Mouse (Mus musculus) midbrain, postnatal 0 days (tissue): ENCODE results near the gene Slc6a4. TPM values are rescaled to one million over a fixed set of nuclear protein-coding genes. Genes with fewer than 3 reads are reported as not detected.

ENCODE experiments used
- ATAC-seq: fragments of 200-750 bp; cut with Nextera tagmentation; 2 replicates; pipeline ENCODE4 v1.8.0; 2017; ENCODE audit warnings: moderate number of reproducible peaks, mild to moderate bottlenecking, moderate TSS enrichment, moderate library complexity; ENCODE audit not compliant: low FRiP score
- DNase-seq: peaks from one replicate; pipeline ENCODE4 v3.0.0-alpha.2; 2015; ENCODE audit warnings: low spot score
- H3K27ac ChIP-seq: fragments of 300-500 bp; sonication (generic); 2 replicates; pipeline ENCODE4 v1.5.1; 2014; ENCODE audit warnings: low read depth, mild to moderate bottlenecking, low read length, mixed read lengths
- H3K27me3 ChIP-seq: fragments of 300-500 bp; sonication (generic); 2 replicates; pipeline ENCODE4 v1.6.1; 2014; ENCODE audit warnings: low read length, control low read depth, mixed read lengths; ENCODE audit not compliant: insufficient read depth
- H3K36me3 ChIP-seq: fragments of 300-500 bp; sonication (generic); 2 replicates; pipeline ENCODE4 v1.6.1; 2014; ENCODE audit warnings: low read length, control low read depth, mixed read lengths; ENCODE audit not compliant: insufficient read depth
- H3K4me1 ChIP-seq: fragments of 300-500 bp; sonication (generic); 2 replicates; pipeline ENCODE4 v1.6.1; 2014; ENCODE audit warnings: mild to moderate bottlenecking, control low read depth, antibody characterized with exemption, low read length, mixed read lengths; ENCODE audit not compliant: insufficient read depth
- H3K4me2 ChIP-seq: fragments of 300-500 bp; sonication (generic); 2 replicates; pipeline ENCODE4 v1.6.1; 2014; ENCODE audit warnings: low read depth, mild to moderate bottlenecking, low read length, mixed read lengths; ENCODE audit not compliant: poor library complexity, severe bottlenecking
- H3K4me3 ChIP-seq: fragments of 300-500 bp; sonication (generic); 2 replicates; pipeline ENCODE4 v1.5.1; 2014; ENCODE audit warnings: low read depth, mild to moderate bottlenecking, low read length, moderate library complexity
- H3K9ac ChIP-seq: fragments of 300-500 bp; sonication (generic); replicated peaks from 2 replicates; pipeline ENCODE4 v1.6.1; 2014; ENCODE audit warnings: mild to moderate bottlenecking, low read length, moderate library complexity, mixed read lengths; ENCODE audit not compliant: poor library complexity, severe bottlenecking
- H3K9me3 ChIP-seq: fragments of 300-500 bp; sonication (generic); 2 replicates; pipeline ENCODE4 v1.6.1; 2016; ENCODE audit warnings: low read length, control low read depth
- CTCF ChIP-seq: IDR thresholded peaks from 2 replicates; pipeline ENCODE4 v1.5.1; 2016; ENCODE audit warnings: antibody characterized with exemption, mild to moderate bottlenecking
- WGBS: fragments of 180-500 bp; shearing (Covaris S2); extraction: QIAGEN DNeasy Blood & Tissue Kit; methylation state at CpG from one replicate; pipeline ENCODE4 v1.1.7; 2014; 5-methylcytosine and 5-hydroxymethylcytosine counted together
- polyA plus RNA-seq: library from polyadenylated mRNA; unstranded; fragments of >200 nt; fragmentation: Nextera tagmentation; extraction: Ambion mirVana; gene quantifications from 2 replicates; pipeline ENCODE4 v1.2.1, GENCODE M21; 2015
- total RNA-seq: library from RNA; depleted of rRNA; stranded (reverse); fragments of >200 nt; gene quantifications from 2 replicates; pipeline ENCODE4 v1.2.3, GENCODE M21; 2014

Slc6a4 gene
- total and polyA plus RNA-seq, 2 experiments from 2014 or later: 9.9 to 27.6 TPM

DNA sequence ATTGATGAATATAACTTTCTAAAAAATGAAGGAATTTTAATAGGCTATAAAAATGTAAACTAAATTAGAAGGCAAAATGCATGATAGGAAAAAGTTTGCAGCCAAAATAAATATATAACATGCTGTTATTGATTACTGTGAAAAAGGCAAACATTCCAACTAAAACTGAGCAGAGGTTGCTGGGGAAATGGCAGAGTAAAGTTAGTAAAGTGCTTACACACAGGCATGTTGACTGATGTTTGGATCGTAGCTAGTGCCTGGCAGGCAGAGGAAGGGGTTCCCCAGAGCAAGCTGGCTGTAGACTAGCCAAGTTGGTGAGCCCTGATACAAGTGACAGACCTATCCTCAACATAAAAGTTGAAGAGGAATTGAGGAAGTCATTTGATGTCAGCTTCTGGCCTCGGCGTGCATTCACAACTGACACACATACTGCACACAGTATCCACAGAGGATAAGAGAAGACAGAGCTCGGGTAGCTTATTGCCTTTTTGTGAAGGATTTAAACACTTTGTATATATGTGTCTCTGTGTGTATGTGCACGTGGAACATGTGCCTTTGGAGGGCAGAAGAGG, 16.7 kb upstream of the Slc6a4 start:
- Histone ChIP-seq H3K4me2 (no peak overlapping the region), H3K27me3 (no peaks in the 10 kb centered on the region)
- WGBS: 91% methylated on average over 5 of the region's 5 CpGs

DNA sequence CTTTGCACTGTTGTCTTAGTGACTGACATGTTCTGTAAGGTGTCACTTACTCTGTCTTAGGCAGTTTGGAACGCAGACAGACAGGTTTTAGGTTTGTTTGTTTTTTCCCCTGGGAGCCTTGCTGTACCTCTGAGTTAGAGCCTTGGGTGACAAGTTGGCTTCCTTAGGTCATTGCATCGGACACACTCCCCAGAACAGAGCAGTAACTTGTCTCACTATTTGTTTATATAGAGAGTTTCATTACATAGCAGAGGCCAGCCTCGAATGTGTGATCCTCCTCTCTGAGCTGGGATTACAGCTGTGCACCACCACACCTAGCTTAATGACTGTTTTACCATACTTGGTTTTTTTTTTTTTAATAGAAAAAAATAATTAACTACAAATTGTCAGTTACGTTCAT, 16.0 kb upstream of the Slc6a4 start:
- no peak for ATAC-seq
- Histone ChIP-seq H3K4me1 (no peaks in the 10 kb centered on the region), H3K4me2 (no peak overlapping the region), H3K9me3 (no peaks in the 10 kb centered on the region), H3K27me3 (no peaks in the 10 kb centered on the region), H3K9ac (no peak overlapping the region), H3K27ac (no peak overlapping the region), H3K4me3 (no peak overlapping the region), H3K36me3 (peaks cover 58% of the 10 kb centered on the region)
- DNase-seq: no peak
- WGBS: 94% methylated on average over 4 of the region's 4 CpGs
- TF ChIP-seq CTCF: no peak

More for the DNA sequence above, 16.7 kb upstream of the Slc6a4 start:
- Histone ChIP-seq H3K4me3 (no peak overlapping the region), H3K36me3 (peaks cover 51% of the 10 kb centered on the region), H3K27ac (no peak overlapping the region), H3K9ac (no peak overlapping the region), H3K9me3 (no peaks in the 10 kb centered on the region), H3K4me1 (no peaks in the 10 kb centered on the region)
- ATAC-seq (no peak), DNase-seq (no peak)
- TF ChIP-seq CTCF: no peak

DNA sequence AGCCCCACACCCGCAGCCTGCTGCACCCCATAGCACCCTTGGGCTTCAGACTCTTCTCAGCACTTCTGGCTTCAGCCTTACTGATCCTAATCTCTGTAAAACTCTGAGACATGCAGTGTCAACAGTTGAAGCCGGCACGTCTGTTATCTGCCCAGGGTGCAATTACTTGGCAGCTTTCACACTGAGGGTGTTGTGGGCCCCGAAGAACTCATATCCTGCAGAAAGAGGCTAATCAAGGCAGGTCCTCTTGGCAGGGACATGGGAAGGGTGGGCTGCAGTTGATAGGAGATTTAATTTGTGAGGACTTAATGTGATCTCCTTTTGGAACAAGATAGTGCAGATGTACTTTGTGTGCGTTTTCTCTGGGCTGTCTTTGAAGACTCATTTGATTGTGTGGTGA, 14.8 kb upstream of the Slc6a4 start:
- Histone ChIP-seq H3K4me3 (no peak overlapping the region), H3K9ac (no peak overlapping the region), H3K27me3 (no peaks in the 10 kb centered on the region), H3K9me3 (no peaks in the 10 kb centered on the region), H3K4me2 (no peak overlapping the region), H3K36me3 (peaks cover 53% of the 10 kb centered on the region), H3K4me1 (no peaks in the 10 kb centered on the region), H3K27ac (no peak overlapping the region)
- ATAC-seq (no peak), DNase-seq (no peak)
- no peak for TF ChIP-seq CTCF
- WGBS: 83% methylated on average over 5 of the region's 5 CpGs

DNA sequence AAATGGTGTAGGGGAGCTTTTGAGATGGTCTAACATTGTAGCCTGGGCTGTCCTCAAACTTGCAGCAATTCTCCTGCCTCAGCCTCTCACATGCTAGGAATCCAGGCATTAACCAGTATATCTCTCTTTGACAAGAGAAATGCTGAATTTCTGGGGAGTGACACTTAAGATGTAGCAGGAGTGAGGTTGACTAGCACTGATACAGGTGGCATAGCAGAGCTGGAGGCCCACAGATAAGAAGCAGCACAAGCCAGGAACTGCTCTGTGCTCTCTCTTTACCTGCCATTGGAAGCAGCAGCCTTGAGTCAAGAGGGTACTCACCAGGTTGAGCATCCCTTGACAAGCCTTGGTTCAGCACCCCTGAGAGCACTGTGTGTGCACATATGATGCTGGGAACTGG, 14.2 kb upstream of the Slc6a4 start:
- DNase-seq (no peak), ATAC-seq (no peak)
- Histone ChIP-seq H3K36me3 (peaks cover 47% of the 10 kb centered on the region), H3K4me3 (no peak overlapping the region), H3K9me3 (no peaks in the 10 kb centered on the region), H3K27ac (no peak overlapping the region), H3K4me1 (no peaks in the 10 kb centered on the region), H3K27me3 (no peaks in the 10 kb centered on the region), H3K9ac (no peak overlapping the region), H3K4me2 (no peak overlapping the region)
- no peak for TF ChIP-seq CTCF

DNA sequence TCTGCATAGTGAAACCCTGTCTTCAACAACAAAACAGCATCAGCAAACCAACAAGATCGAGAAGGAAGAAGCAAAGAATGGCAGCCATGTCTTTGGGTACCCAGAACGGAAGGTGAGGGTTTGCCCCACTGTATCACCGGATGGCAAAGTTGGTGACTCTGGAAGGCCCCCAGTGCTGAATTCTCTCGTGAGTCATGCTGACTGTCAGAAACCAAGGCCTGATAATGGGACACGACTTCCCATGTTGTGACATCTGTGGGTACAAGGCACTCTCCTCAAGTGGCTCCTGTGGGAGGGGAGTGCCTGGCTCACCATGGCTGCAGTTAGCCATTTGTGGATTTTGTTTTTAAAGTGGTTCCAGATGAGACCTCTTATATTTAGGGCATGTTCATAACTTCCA, 7.6 kb upstream of the Slc6a4 start:
- ATAC-seq: no peak
- H3K4me3 ChIP-seq: no peak overlapping the region
- no peaks in the 10 kb centered on the region for H3K4me1 ChIP-seq
- H3K36me3 ChIP-seq: peaks cover 20% of the 10 kb centered on the region
- H3K9ac ChIP-seq: no peak overlapping the region
- no peaks in the 10 kb centered on the region for H3K9me3 ChIP-seq
- H3K27me3 ChIP-seq: no peaks in the 10 kb centered on the region
- no peak for TF ChIP-seq CTCF
- 77% methylated on average over 5 of the region's 5 CpGs for WGBS
- H3K27ac ChIP-seq: no peak overlapping the region
- DNase-seq: no peak
- no peak overlapping the region for H3K4me2 ChIP-seq

DNA sequence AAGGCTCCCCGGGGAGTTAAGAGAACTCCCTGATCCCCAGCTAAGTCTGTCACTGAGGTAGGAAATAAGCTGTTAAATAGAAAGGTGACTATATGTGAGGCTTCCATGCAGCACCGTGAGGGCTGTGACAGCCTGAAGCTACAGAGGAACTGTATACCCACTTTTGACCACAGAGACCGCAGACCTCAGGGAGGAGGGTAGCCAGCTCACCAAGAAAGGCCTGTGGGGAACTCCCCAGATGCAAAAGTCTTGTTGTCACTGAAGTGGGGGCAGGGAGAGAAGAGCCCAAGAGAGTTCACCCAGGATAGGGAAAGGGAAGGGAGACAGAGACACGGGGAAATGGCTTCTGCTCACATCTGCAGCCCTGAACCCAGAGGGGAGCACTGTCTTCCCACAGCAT, 5.5 kb upstream of the Slc6a4 start:
- Histone ChIP-seq H3K9me3 (no peaks in the 10 kb centered on the region), H3K27me3 (peaks cover 9% of the 10 kb centered on the region; the same call in 1 of the 2 replicates), H3K4me3 (no peak overlapping the region), H3K9ac (no peak overlapping the region), H3K36me3 (peaks cover 1% of the 10 kb centered on the region; the same call in 1 of the 2 replicates), H3K4me1 (no peaks in the 10 kb centered on the region), H3K4me2 (no peak overlapping the region), H3K27ac (no peak overlapping the region)
- DNase-seq (no peak), ATAC-seq (no peak)
- WGBS: 32% methylated on average over 4 of the region's 4 CpGs
- TF ChIP-seq CTCF: no peak
